Mouse (Mus musculus) spleen, adult 2 months (tissue): ENCODE measurements around the gene Ldb2. TPM values are rescaled to one million over a fixed set of nuclear protein-coding genes. Genes with fewer than 3 reads are reported as not detected.

Experiments
- DNase-seq, 2 experiments: peaks; one replicate each; pipeline versions ENCODE4 v3.0.0 to v3.0.0-alpha.2; 2012 to 2021; ENCODE audit warnings: low spot score in 2 of 2, low read depth in 1 of 2
- H3K27ac ChIP-seq: fragments of 200-500 bp; 2 replicates; pipeline ENCODE4 v1.5.1; 2012; ENCODE audit warnings: low read length, inconsistent platforms; ENCODE audit not compliant: insufficient read depth
- H3K27me3 ChIP-seq: fragments of 200-500 bp; 2 replicates; pipeline ENCODE4 v1.6.1; 2012; ENCODE audit warnings: mild to moderate bottlenecking, moderate library complexity, low read length, inconsistent platforms; ENCODE audit not compliant: control insufficient read depth, insufficient read depth
- H3K36me3 ChIP-seq: fragments of 200-500 bp; 2 replicates; pipeline ENCODE4 v1.6.1; 2012; ENCODE audit warnings: mild to moderate bottlenecking, low read length, inconsistent platforms; ENCODE audit not compliant: control insufficient read depth, insufficient read depth
- H3K4me1 ChIP-seq: fragments of 200-500 bp; 2 replicates; pipeline ENCODE4 v1.6.1; 2011; ENCODE audit warnings: inconsistent platforms; ENCODE audit not compliant: control insufficient read depth, insufficient read depth, insufficient read length
- H3K4me3 ChIP-seq: fragments of 200-500 bp; 2 replicates; pipeline ENCODE4 v1.5.1; 2011; ENCODE audit warnings: mild to moderate bottlenecking, inconsistent platforms; ENCODE audit not compliant: insufficient read depth, insufficient read length; ENCODE audit errors: extremely low read depth
- CTCF ChIP-seq: fragments of 200-500 bp; IDR thresholded peaks from 2 replicates; pipeline ENCODE4 v1.5.1; 2011; ENCODE audit warnings: mild to moderate bottlenecking, inconsistent platforms; ENCODE audit not compliant: insufficient read depth, insufficient read length, insufficient replicate concordance; ENCODE audit errors: extremely low read depth
- POLR2A ChIP-seq: fragments of 200-500 bp; IDR thresholded peaks from 2 replicates; pipeline ENCODE4 v1.6.1; 2011; ENCODE audit warnings: low read depth, low read length, inconsistent platforms
- WGBS: fragments of 180-500 bp; shearing (Covaris S2); methylation state at CpG from one replicate; pipeline ENCODE4 v1.1.7; 2018; 5-methylcytosine and 5-hydroxymethylcytosine counted together
- polyA plus RNA-seq: library from polyadenylated mRNA; depleted of rRNA; stranded (reverse); fragments of >200 nt; gene quantifications from 2 replicates; pipeline ENCODE4 v1.2.3, GENCODE M21; 2012

Ldb2 gene
- polyA plus RNA-seq, 1 experiment: 10.9 TPM

DNA sequence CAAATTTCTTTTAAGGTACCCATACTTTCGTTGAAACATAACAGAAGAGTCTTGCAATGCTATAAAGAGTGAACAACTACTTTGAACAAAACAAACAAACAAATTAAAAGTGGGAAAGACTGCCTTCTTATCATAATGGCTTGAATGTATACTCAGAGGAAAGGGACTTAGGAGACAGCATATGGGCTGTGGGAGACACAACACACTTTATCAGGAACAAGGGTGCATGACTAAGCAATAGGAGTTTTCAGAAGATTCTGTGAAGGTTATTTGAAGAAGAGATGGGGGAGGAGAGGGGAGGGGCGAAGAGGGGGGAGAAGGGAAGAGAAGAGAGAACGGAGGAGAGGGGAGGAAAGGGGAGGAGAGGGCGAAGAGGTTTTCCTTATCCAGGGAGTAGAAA is 334.2 kb downstream of the Ldb2 start:
- TF ChIP-seq CTCF (no peak), POLR2A (no peak)
- no peak for DNase-seq
- Histone ChIP-seq H3K27me3 (no peaks in the 10 kb centered on the region), H3K4me1 (no peaks in the 10 kb centered on the region), H3K36me3 (no peaks in the 10 kb centered on the region), H3K27ac (no peak overlapping the region), H3K4me3 (no peak overlapping the region)
- WGBS: 71% methylated on average over 4 of the region's 4 CpGs
